Mouse (Mus musculus) G1E (cell line): ENCODE data around the gene Tmem115. TPM values are rescaled to one million over a fixed set of nuclear protein-coding genes. Genes with fewer than 3 reads are reported as not detected.
"Not testable (repeated sequence)": the region's sequence is repeated elsewhere in the genome, so short reads cannot be mapped to it uniquely, and the experiment has no call there.

Experiments
- ATAC-seq: 2 replicates; pipeline ENCODE4 v1.8.0; 2016; ENCODE audit warnings: mild to moderate bottlenecking; ENCODE audit not compliant: insufficient number of reproducible peaks, poor library complexity, low FRiP score, severe bottlenecking; ENCODE audit errors: extremely low read depth
- DNase-seq: peaks from one replicate; pipeline ENCODE4 v3.0.0; 2012; ENCODE audit warnings: low spot score
- H3K27me3 ChIP-seq: 2 replicates; pipeline ENCODE4 v1.6.1; 2012; ENCODE audit warnings: mild to moderate bottlenecking, low read length, inconsistent platforms; ENCODE audit not compliant: insufficient read depth
- H3K36me3 ChIP-seq: replicated peaks from 2 replicates; pipeline ENCODE3; 2012; ENCODE audit warnings: mild to moderate bottlenecking, inconsistent platforms
- H3K4me1 ChIP-seq: 2 replicates; pipeline ENCODE4 v1.6.1; 2012; ENCODE audit warnings: low read depth, low read length, inconsistent platforms, mixed read lengths; ENCODE audit not compliant: insufficient read depth
- H3K4me3 ChIP-seq: 2 replicates; pipeline ENCODE4 v1.5.1; 2012; ENCODE audit warnings: low read depth, mild to moderate bottlenecking, inconsistent platforms, low read length, moderate library complexity, mixed read lengths
- H3K9me3 ChIP-seq: replicated peaks from 2 replicates; pipeline ENCODE4 v1.6.1; 2012; ENCODE audit warnings: inconsistent platforms
- CTCF ChIP-seq: IDR thresholded peaks from 2 replicates; pipeline ENCODE4 v1.5.1; 2012; ENCODE audit warnings: low read depth, low read length, inconsistent platforms, mixed read lengths
- GATA1 ChIP-seq: IDR thresholded peaks from 2 replicates; pipeline ENCODE4 v1.6.1; 2012; ENCODE audit warnings: borderline replicate concordance, low read length, inconsistent platforms, mixed read lengths
- GATA2 ChIP-seq: IDR thresholded peaks from 2 replicates; pipeline ENCODE4 v1.6.1; 2012; ENCODE audit warnings: low read depth, low read length, inconsistent platforms, borderline replicate concordance
- POLR2AphosphoS5 ChIP-seq: IDR thresholded peaks from 2 replicates; pipeline ENCODE4 v1.6.1; 2012; ENCODE audit warnings: low read depth, low read length, inconsistent platforms; ENCODE audit not compliant: insufficient replicate concordance
- TAL1 ChIP-seq: conservative IDR thresholded peaks from 2 replicates; pipeline ENCODE4 v1.6.1; 2012; ENCODE audit warnings: low read depth, low read length, inconsistent platforms, mixed read lengths
- polyA plus RNA-seq: library from polyadenylated mRNA; stranded (reverse); fragments of >175 nt; gene quantifications from 2 replicates; pipeline ENCODE4 v1.2.3, GENCODE M21; 2012
- total RNA-seq, 2 experiments: library from RNA; stranded (forward) in 1 of 2; stranded (reverse) in 1 of 2; fragments of 200-1000 nt in 1 of 2; fragments of >200 nt in 1 of 2; fragmentation: Nextera tagmentation in 1 of 2; gene quantifications; 2 replicates each; pipeline ENCODE4 v1.2.3; 2014 to 2017

Tmem115 gene
- total and polyA plus RNA-seq, 3 experiments, result 18.0 to 27.1 (median 20.5) TPM

GRCm38 (mm10) chr9:107571534-107572326 lies 38.0 kb downstream of the Tmem115 start:
- peak overlapping the region; percentile 79; the same call in 1 of the 2 replicates for H3K4me3 ChIP-seq

GRCm38 (mm10) chr9:107572327-107572662 lies 38.5 kb downstream of the Tmem115 start:
- TF ChIP-seq TAL1 (no peak), POLR2AphosphoS5 (no peak), GATA2 (no peak), CTCF (no peak), GATA1 (no peak)
- Histone ChIP-seq H3K36me3 (peaks cover 40% of the 10 kb centered on the region), H3K4me1 (peaks cover 84% of the 10 kb centered on the region), H3K9me3 (no peaks in the 10 kb centered on the region), H3K4me3 (peak overlapping the region; percentile 7; the same call in 1 of the 2 replicates), H3K27me3 (no peaks in the 10 kb centered on the region)
- no peak for ATAC-seq
- DNase-seq, result no peak

More at GRCm38 (mm10) chr9:107571534-107572326, 38.0 kb downstream of the Tmem115 start:
- peaks cover 83% of the 10 kb centered on the region for H3K4me1 ChIP-seq
- no peak for TF ChIP-seq GATA1
- TF ChIP-seq TAL1, result no peak
- no peak for TF ChIP-seq CTCF
- TF ChIP-seq POLR2AphosphoS5, result no peak
- no peak for TF ChIP-seq GATA2
- no peaks in the 10 kb centered on the region for H3K9me3 ChIP-seq
- ATAC-seq (no peak), DNase-seq (no peak)
- peaks cover 43% of the 10 kb centered on the region for H3K36me3 ChIP-seq
- no peaks in the 10 kb centered on the region for H3K27me3 ChIP-seq

- peaks cover 81% of the 10 kb centered on the region for H3K4me1 ChIP-seq
Measured at GRCm38 (mm10) chr9:107573774-107574173, 40.0 kb downstream of the Tmem115 start.

GRCm38 (mm10) chr9:107575579-107576356 lies 42.0 kb downstream of the Tmem115 start:
- DNase-seq (no peak), ATAC-seq (no peak)
- Histone ChIP-seq H3K9me3 (no peaks in the 10 kb centered on the region), H3K27me3 (no peaks in the 10 kb centered on the region), H3K36me3 (peaks cover 44% of the 10 kb centered on the region), H3K4me3 (no peak overlapping the region), H3K4me1 (peaks cover 80% of the 10 kb centered on the region)
- TF ChIP-seq TAL1 (no peak), CTCF (no peak), GATA2 (no peak), GATA1 (no peak), POLR2AphosphoS5 (no peak)

More at GRCm38 (mm10) chr9:107573774-107574173, 40.0 kb downstream of the Tmem115 start:
- H3K4me3 ChIP-seq, DNase-seq, H3K27me3 ChIP-seq, ATAC-seq, H3K9me3 ChIP-seq: not testable (repeated sequence)
- H3K36me3 ChIP-seq, result peaks cover 43% of the 10 kb centered on the region

- ATAC-seq (peak; percentile 43; the same call in 1 of the 2 replicates), DNase-seq (peak; percentile 85)
- TF ChIP-seq GATA1 (no peak), POLR2AphosphoS5 (no peak), CTCF (no peak), TAL1 (no peak), GATA2 (no peak)
- peaks cover 79% of the 10 kb centered on the region for H3K4me1 ChIP-seq
- no peaks in the 10 kb centered on the region for H3K27me3 ChIP-seq
- peaks cover 36% of the 10 kb centered on the region for H3K36me3 ChIP-seq
- peak within 1 kb of the TSS; percentile 67 for H3K4me3 ChIP-seq
- no peaks in the 10 kb centered on the region for H3K9me3 ChIP-seq
Measured at GRCm38 (mm10) chr9:107576357-107577107, 42.8 kb downstream of the Tmem115 start, which contains the start of gene Hyal1. Gene Hyal1, plus strand, starts transcription at chr9:107576927.

- DNase-seq, result no peak
- no peak for ATAC-seq
Measured at GRCm38 (mm10) chr9:107577871-107578270, 44.1 kb downstream of the Tmem115 start.

More at GRCm38 (mm10) chr9:107577871-107578270, 44.1 kb downstream of the Tmem115 start:
- Histone ChIP-seq H3K36me3 (peaks cover 31% of the 10 kb centered on the region), H3K4me1 (peaks cover 78% of the 10 kb centered on the region), H3K4me3 (no peak overlapping the region), H3K9me3 (no peaks in the 10 kb centered on the region), H3K27me3 (no peaks in the 10 kb centered on the region)
- TF ChIP-seq GATA1, result no peak
- TF ChIP-seq CTCF, result no peak
- TF ChIP-seq POLR2AphosphoS5, result no peak
